Mouse (Mus musculus) liver, embryonic 14.5 days (tissue): ENCODE results near the gene Selenom. TPM values are rescaled to one million over a fixed set of nuclear protein-coding genes. Genes with fewer than 3 reads are reported as not detected.

Experiments used
- ATAC-seq: fragments of 200-750 bp; cut with Nextera tagmentation; 2 replicates; pipeline ENCODE4 v1.8.0; 2017; ENCODE audit warnings: moderate number of reproducible peaks, mild to moderate bottlenecking, moderate library complexity; ENCODE audit not compliant: insufficient read depth
- DNase-seq, 3 experiments: peaks; one replicate each; pipeline ENCODE4 v3.0.0-alpha.2; 2012 to 2013; ENCODE audit warnings: low read depth in 3 of 3, low spot score in 3 of 3
- H3K27ac ChIP-seq: fragments of 300-500 bp; sonication (generic); 2 replicates; pipeline ENCODE4 v1.5.1; 2014; ENCODE audit warnings: moderate library complexity, mild to moderate bottlenecking, control low read depth, inconsistent platforms
- H3K27me3 ChIP-seq: fragments of 300-500 bp; sonication (generic); 2 replicates; pipeline ENCODE4 v1.6.1; 2014; ENCODE audit warnings: mild to moderate bottlenecking, low read length, moderate library complexity; ENCODE audit not compliant: control insufficient read depth, insufficient read depth
- H3K36me3 ChIP-seq: fragments of 300-500 bp; sonication (generic); replicated peaks from 2 replicates; pipeline ENCODE4 v1.6.1; 2014; ENCODE audit warnings: low read depth; ENCODE audit not compliant: control insufficient read depth, insufficient read depth
- H3K4me1 ChIP-seq, 2 experiments: fragments of 200-500 bp in 1 of 2; fragments of 300-500 bp in 1 of 2; sonication (generic) in 1 of 2; replicated peaks; 2 replicates each; pipeline ENCODE4 v1.6.1; 2012 to 2014; ENCODE audit warnings: antibody characterized with exemption in 1 of 2, inconsistent platforms in 1 of 2, low read length in 1 of 2; ENCODE audit not compliant: control insufficient read depth in 2 of 2, insufficient read depth in 2 of 2
- H3K4me2 ChIP-seq: fragments of 300-500 bp; sonication (generic); 2 replicates; pipeline ENCODE4 v1.6.1; 2014; ENCODE audit warnings: low read depth, mild to moderate bottlenecking, control low read depth, moderate library complexity
- H3K4me3 ChIP-seq, 2 experiments: fragments of 200-500 bp in 1 of 2; fragments of 300-500 bp in 1 of 2; sonication (generic) in 1 of 2; 2 replicates each; pipeline ENCODE4 v1.5.1; 2012 to 2014; ENCODE audit warnings: low read depth in 2 of 2, low read length in 2 of 2, mild to moderate bottlenecking in 2 of 2, control low read depth in 1 of 2, inconsistent platforms in 1 of 2, moderate library complexity in 1 of 2; ENCODE audit not compliant: insufficient read depth in 1 of 2
- H3K9ac ChIP-seq: fragments of 300-500 bp; sonication (generic); replicated peaks from 2 replicates; pipeline ENCODE4 v1.6.1; 2014; ENCODE audit warnings: mild to moderate bottlenecking, control low read depth, moderate library complexity
- H3K9me3 ChIP-seq: fragments of 300-500 bp; sonication (generic); 2 replicates; pipeline ENCODE4 v1.6.1; 2016; ENCODE audit warnings: low read length, mixed read lengths; ENCODE audit not compliant: control insufficient read depth
- CTCF ChIP-seq: IDR thresholded peaks from 2 replicates; pipeline ENCODE4 v1.5.1; 2016; ENCODE audit warnings: antibody characterized with exemption, low read depth, control low read depth
- EP300 ChIP-seq: IDR thresholded peaks from 2 replicates; pipeline ENCODE4 v1.6.1; 2016; ENCODE audit warnings: antibody characterized with exemption, low read depth
- WGBS: fragments of 180-500 bp; shearing (Covaris S2); extraction: QIAGEN DNeasy Blood & Tissue Kit; methylation state at CpG from one replicate; pipeline ENCODE4 v1.1.7; 2014; ENCODE audit not compliant: insufficient replicate concordance; 5-methylcytosine and 5-hydroxymethylcytosine counted together
- polyA plus RNA-seq, 2 experiments: library from polyadenylated mRNA; depleted of rRNA in 1 of 2; stranded (reverse) in 1 of 2; unstranded in 1 of 2; fragments of >200 nt; fragmentation: Nextera tagmentation in 1 of 2; extraction: Ambion mirVana in 1 of 2; gene quantifications; 2 replicates each; pipeline versions ENCODE4 v1.2.1 to v1.2.3; 2012 to 2014

The Selenom gene
- polyA plus RNA-seq, 2 experiments, result 8.5 to 10.3 TPM

GRCm38 (mm10) chr11:3539111-3539825, 24.8 kb downstream of the Selenom start:
- no peaks in the 10 kb centered on the region for H3K27me3 ChIP-seq
- peak; percentile 77 to 82 (median 81) for DNase-seq
- WGBS, result 3% methylated on average over 33 of the region's 33 CpGs
- peaks cover 0 to 10% of the 10 kb centered on the region in 2 experiments; a peak in 3 of 4 replicates for H3K4me1 ChIP-seq
- H3K9me3 ChIP-seq, result no peaks in the 10 kb centered on the region
- TF ChIP-seq CTCF (no peak), EP300 (no peak)
- no peaks in the 10 kb centered on the region for H3K36me3 ChIP-seq
- peak; percentile 89 for ATAC-seq
- no peak overlapping the region for H3K27ac ChIP-seq
- H3K4me3 ChIP-seq, result peak overlapping the region; percentile 50 to 76
- H3K9ac ChIP-seq, result peak overlapping the region; percentile 39
- peak overlapping the region; percentile 68 for H3K4me2 ChIP-seq

GRCm38 (mm10) chr11:3539826-3540196, 25.3 kb downstream of the Selenom start:
- Histone ChIP-seq H3K4me1 (peaks cover 0 to 10% of the 10 kb centered on the region in 2 experiments; a peak in 3 of 4 replicates), H3K27ac (no peak overlapping the region), H3K9me3 (no peaks in the 10 kb centered on the region), H3K9ac (no peak overlapping the region), H3K27me3 (no peaks in the 10 kb centered on the region), H3K4me2 (peak overlapping the region; percentile 68), H3K4me3 (peak overlapping the region; percentile 50 to 76), H3K36me3 (no peaks in the 10 kb centered on the region)
- DNase-seq, result no peak
- 40% methylated on average over 4 of the region's 4 CpGs for WGBS
- no peak for TF ChIP-seq EP300
- no peak; the same call in 1 of the 2 replicates for TF ChIP-seq CTCF
- no peak for ATAC-seq

DNA sequence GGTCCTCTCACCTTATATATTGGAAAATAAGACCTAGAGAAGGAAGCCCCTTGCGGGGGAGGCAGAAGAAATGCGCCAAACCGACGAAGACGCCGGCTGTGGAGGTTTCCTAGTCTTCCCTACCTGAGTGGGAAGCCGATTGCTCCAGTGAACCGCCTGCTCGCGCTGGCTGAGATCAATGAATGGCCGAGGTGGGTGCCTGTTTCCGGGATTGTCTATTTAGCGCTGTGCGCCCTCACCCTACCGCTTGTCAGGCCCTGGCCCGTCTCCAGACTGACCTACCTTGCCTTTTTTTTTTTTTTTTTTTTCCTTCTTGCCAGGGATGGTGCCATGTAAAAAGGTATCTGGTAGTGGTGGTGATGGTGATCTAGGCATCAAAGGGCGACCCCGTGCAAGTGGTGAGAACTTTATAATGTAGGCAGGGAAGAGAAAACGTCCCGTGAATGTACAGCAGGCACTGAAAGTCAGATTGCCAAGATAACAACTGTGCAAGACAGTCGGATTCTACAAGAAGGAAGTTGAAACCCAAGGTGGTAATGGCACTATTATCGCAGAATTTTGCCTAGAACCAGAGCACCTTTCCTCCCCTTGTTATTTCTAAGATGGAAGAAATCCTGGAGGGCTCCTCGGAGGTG, 26.1 kb downstream of the Selenom start, which contains the start of gene Smtn:
Gene Smtn, minus strand, starts transcription at position 162 of the 635 bp plus-strand sequence.
- DNase-seq (no peak), ATAC-seq (no peak)
- TF ChIP-seq CTCF, result no peak
- no peak for TF ChIP-seq EP300
- Histone ChIP-seq H3K9me3 (no peaks in the 10 kb centered on the region), H3K27ac (no peak within 1 kb of the TSS), H3K36me3 (no peaks in the 10 kb centered on the region), H3K4me3 (peak within 1 kb of the TSS; percentile 50 to 76), H3K27me3 (no peaks in the 10 kb centered on the region), H3K9ac (0 out of 2 replicates have a peak within 1 kb of the TSS, but pooled peaks have one; percentile 10), H3K4me2 (peak within 1 kb of the TSS; percentile 68), H3K4me1 (peaks cover 0 to 8% of the 10 kb centered on the region in 2 experiments; a peak in 3 of 4 replicates)
- 73% methylated on average over 23 of the region's 23 CpGs for WGBS

GRCm38 (mm10) chr11:3541932-3542331, 27.4 kb downstream of the Selenom start:
- no peak for ATAC-seq
- TF ChIP-seq EP300 (no peak), CTCF (no peak)
- 55% methylated on average over 3 of the region's 3 CpGs for WGBS
- Histone ChIP-seq H3K4me2 (no peak overlapping the region), H3K36me3 (no peaks in the 10 kb centered on the region), H3K9ac (no peak overlapping the region), H3K9me3 (no peaks in the 10 kb centered on the region), H3K4me1 (peaks cover 0 to 10% of the 10 kb centered on the region in 2 experiments; a peak in 2 of 4 replicates), H3K27ac (no peak overlapping the region), H3K4me3 (no peak overlapping the region), H3K27me3 (no peaks in the 10 kb centered on the region)
- DNase-seq, result no peak

DNA sequence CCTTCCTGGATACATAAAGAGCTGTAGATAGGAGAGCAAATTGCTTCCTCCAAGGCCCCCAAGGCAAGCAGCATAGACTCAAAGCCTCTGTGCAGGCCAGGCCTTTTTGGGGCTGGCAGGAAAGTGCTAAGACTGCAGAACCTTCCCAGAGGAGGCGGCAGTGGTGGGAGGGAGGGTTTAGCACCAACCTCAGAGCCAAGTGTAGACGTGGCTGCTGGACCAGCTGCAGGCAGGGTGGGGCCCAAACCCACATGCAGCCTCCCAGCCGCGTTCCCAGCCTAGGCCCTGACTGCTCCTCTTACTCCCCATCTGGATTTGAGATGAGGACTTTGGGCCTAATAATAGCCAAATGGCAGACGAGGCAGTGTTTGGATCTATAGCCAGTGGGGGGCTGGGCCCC, 28.5 kb downstream of the Selenom start:
- H3K27ac ChIP-seq, result no peak overlapping the region
- 33% methylated on average over 5 of the region's 5 CpGs for WGBS
- H3K4me1 ChIP-seq, result peaks cover 0 to 13% of the 10 kb centered on the region in 2 experiments; a peak in 2 of 4 replicates
- DNase-seq, result no peak
- no peak for ATAC-seq
- H3K9ac ChIP-seq, result no peak overlapping the region
- no peak overlapping the region for H3K4me3 ChIP-seq
- no peak for TF ChIP-seq EP300
- no peak for TF ChIP-seq CTCF
- H3K27me3 ChIP-seq, result no peaks in the 10 kb centered on the region
- H3K9me3 ChIP-seq, result no peaks in the 10 kb centered on the region
- H3K36me3 ChIP-seq, result no peaks in the 10 kb centered on the region
- no peak overlapping the region for H3K4me2 ChIP-seq
